Mouse (Mus musculus): Measurements from ENCODE around the gene Lrrc32.

- TF ChIP-seq CTCF (IDR thresholded peaks at IDR 0.05; ENCODE audit: extremely low read depth, insufficient read depth, insufficient read length, insufficient replicate concordance): no peak
- no peak for TF ChIP-seq POLR2A (IDR thresholded peaks at IDR 0.05; ENCODE audit: low read depth, low read length)
Observed at GRCm38 (mm10) chr7:98499561-98500292, 10.6 kb downstream of the Lrrc32 start.
